Mouse (Mus musculus): ENCODE results near the gene Banf1.
"Not testable (repeated sequence)": the region's sequence is repeated elsewhere in the genome, so short reads cannot be mapped to it uniquely, and the experiment has no call there.

GRCm38 (mm10) chr19:5406531-5407126, 39.7 kb upstream of the Banf1 start:
- peak; percentile 7; the same call in 1 of the 2 replicates for TF ChIP-seq CTCF (IDR thresholded peaks at IDR 0.05; ENCODE audit: low read depth)
- TF ChIP-seq EP300 (IDR thresholded peaks at IDR 0.05; ENCODE audit: low read depth) = not testable (repeated sequence)
